Mouse (Mus musculus) CH12.LX (cell line): ENCODE data around the gene Sycp2l. TPM values are rescaled to one million over a fixed set of nuclear protein-coding genes. Genes with fewer than 3 reads are reported as not detected.

ENCODE experiments used
- DNase-seq: peaks from one replicate; pipeline ENCODE4 v3.0.0-alpha.2; 2013; ENCODE audit errors: extremely low read depth
- H3K27ac ChIP-seq: 2 replicates; pipeline ENCODE4 v1.5.1; 2012; ENCODE audit warnings: low read depth, mild to moderate bottlenecking, control low read depth, moderate library complexity; ENCODE audit not compliant: insufficient read depth
- H3K27me3 ChIP-seq: replicated peaks from 2 replicates; pipeline ENCODE3; 2012; ENCODE audit warnings: inconsistent platforms
- H3K36me3 ChIP-seq, 2 experiments: replicated peaks in 1 of 2; 2 replicates each; pipeline versions ENCODE3 to v1.6.1; 2012; ENCODE audit warnings: inconsistent platforms in 1 of 2, low read length in 1 of 2, mild to moderate bottlenecking in 1 of 2, mixed read lengths in 1 of 2, moderate library complexity in 1 of 2; ENCODE audit not compliant: control insufficient read depth in 1 of 2, insufficient read depth in 1 of 2
- H3K4me1 ChIP-seq, 2 experiments: 2 replicates each; pipeline ENCODE4 v1.6.1; 2012; ENCODE audit warnings: inconsistent platforms in 1 of 2, moderate library complexity in 1 of 2; ENCODE audit not compliant: insufficient read depth in 2 of 2, control insufficient read depth in 1 of 2
- H3K4me2 ChIP-seq: 2 replicates; pipeline ENCODE4 v1.6.1; 2012; ENCODE audit warnings: low read depth, mild to moderate bottlenecking, control low read depth; ENCODE audit not compliant: poor library complexity, insufficient read depth, severe bottlenecking
- H3K4me3 ChIP-seq, 3 experiments: fragments of 150-350 bp in 1 of 3; sonication (generic) in 1 of 3; replicated peaks in 1 of 3; 2 replicates each; pipeline versions ENCODE3 to v1.5.1; 2011 to 2012; ENCODE audit warnings: low read depth in 2 of 3, low read length in 2 of 3, mild to moderate bottlenecking in 2 of 3, moderate library complexity in 2 of 3, control low read depth in 1 of 3, improper control_type of control experiment in 1 of 3, inconsistent platforms in 1 of 3, mixed read lengths in 1 of 3; ENCODE audit not compliant: poor library complexity in 1 of 3
- H3K79me2 ChIP-seq: replicated peaks from 2 replicates; pipeline ENCODE4 v1.6.1; 2012; ENCODE audit warnings: mild to moderate bottlenecking, moderate library complexity; ENCODE audit not compliant: control insufficient read depth, poor library complexity, insufficient read depth, severe bottlenecking; ENCODE audit errors: extremely low read depth
- H3K9ac ChIP-seq: 2 replicates; pipeline ENCODE4 v1.6.1; 2012; ENCODE audit warnings: low read depth, mild to moderate bottlenecking, control low read depth, moderate library complexity; ENCODE audit not compliant: insufficient read depth
- H3K9me3 ChIP-seq: replicated peaks from 2 replicates; pipeline ENCODE3; 2012; ENCODE audit warnings: low read length, inconsistent platforms, mixed read lengths
- BHLHE40 ChIP-seq: IDR thresholded peaks from 2 replicates; pipeline ENCODE4 v1.6.1; 2011; ENCODE audit warnings: mild to moderate bottlenecking, low read depth, low read length, improper control_type of control experiment
- CHD1 ChIP-seq: IDR thresholded peaks from 2 replicates; pipeline ENCODE4 v1.6.1; 2012; ENCODE audit warnings: low read depth, low read length, improper control_type of control experiment, inconsistent platforms
- CTCF ChIP-seq, 2 experiments: IDR thresholded peaks in 1 of 2; conservative IDR thresholded peaks in 1 of 2; 2 replicates each; pipeline ENCODE4 v1.5.1; 2011 to 2012; ENCODE audit warnings: low read depth in 2 of 2, low read length in 2 of 2, improper control_type of control experiment in 1 of 2, inconsistent platforms in 1 of 2, mild to moderate bottlenecking in 1 of 2, moderate library complexity in 1 of 2
- E2F4 ChIP-seq: IDR thresholded peaks from 2 replicates; pipeline ENCODE4 v1.6.1; 2011; ENCODE audit warnings: low read depth, low read length, improper control_type of control experiment; ENCODE audit not compliant: insufficient replicate concordance
- ELF1 ChIP-seq: IDR thresholded peaks from 2 replicates; pipeline ENCODE4 v1.6.1; 2014; ENCODE audit warnings: low read depth, mild to moderate bottlenecking, inconsistent platforms, low read length, improper control_type of control experiment
- EP300 ChIP-seq: IDR thresholded peaks from 2 replicates; pipeline ENCODE4 v1.6.1; 2011; ENCODE audit warnings: low read length, improper control_type of control experiment
- ETS1 ChIP-seq: conservative IDR thresholded peaks from 2 replicates; pipeline ENCODE4 v1.6.1; 2012; ENCODE audit warnings: low read depth, mild to moderate bottlenecking, inconsistent platforms, low read length, improper control_type of control experiment, moderate library complexity
- HCFC1 ChIP-seq: IDR thresholded peaks from 2 replicates; pipeline ENCODE4 v1.6.1; 2012; ENCODE audit warnings: low read depth, mild to moderate bottlenecking, inconsistent platforms, low read length, improper control_type of control experiment
- IRF4 ChIP-seq: IDR thresholded peaks from 2 replicates; pipeline ENCODE4 v1.6.1; 2014; ENCODE audit warnings: low read depth, mild to moderate bottlenecking, inconsistent platforms, low read length, improper control_type of control experiment
- JUN ChIP-seq: IDR thresholded peaks from 2 replicates; pipeline ENCODE4 v1.6.1; 2011; ENCODE audit warnings: low read depth, mild to moderate bottlenecking, low read length, improper control_type of control experiment, moderate library complexity; ENCODE audit not compliant: insufficient read depth
- KAT2A ChIP-seq: IDR thresholded peaks from 2 replicates; pipeline ENCODE4 v1.6.1; 2012; ENCODE audit warnings: low read length, improper control_type of control experiment, inconsistent platforms; ENCODE audit not compliant: insufficient replicate concordance
- MXI1 ChIP-seq: IDR thresholded peaks from 2 replicates; pipeline ENCODE4 v1.6.1; 2011; ENCODE audit warnings: mild to moderate bottlenecking, low read depth, low read length, improper control_type of control experiment
- MYC ChIP-seq: IDR thresholded peaks from 2 replicates; pipeline ENCODE4 v1.6.1; 2011; ENCODE audit warnings: low read depth, mild to moderate bottlenecking, improper control_type of control experiment, low read length
- NRF1 ChIP-seq: IDR thresholded peaks from 2 replicates; pipeline ENCODE4 v1.6.1; 2014; ENCODE audit warnings: low read depth, mild to moderate bottlenecking, inconsistent platforms, low read length, improper control_type of control experiment, moderate library complexity
- PAX5 ChIP-seq: IDR thresholded peaks from 2 replicates; pipeline ENCODE4 v1.6.1; 2012; ENCODE audit warnings: low read length, inconsistent platforms, mixed read lengths
- POLR2A ChIP-seq: IDR thresholded peaks from 2 replicates; pipeline ENCODE4 v1.6.1; 2011; ENCODE audit warnings: low read depth, mild to moderate bottlenecking, improper control_type of control experiment, low read length
- POLR2AphosphoS2 ChIP-seq: IDR thresholded peaks from 2 replicates; pipeline ENCODE4 v1.6.1; 2011; ENCODE audit warnings: low read depth, low read length, improper control_type of control experiment
- RAD21 ChIP-seq: IDR thresholded peaks from 2 replicates; pipeline ENCODE4 v1.6.1; 2011; ENCODE audit warnings: low read depth, mild to moderate bottlenecking, low read length, improper control_type of control experiment, moderate library complexity
- SIN3A ChIP-seq: IDR thresholded peaks from 2 replicates; pipeline ENCODE4 v1.6.1; 2012; ENCODE audit warnings: low read length, improper control_type of control experiment, inconsistent platforms
- TBP ChIP-seq: conservative IDR thresholded peaks from 2 replicates; pipeline ENCODE4 v1.6.1; 2011; ENCODE audit warnings: low read depth, low read length, improper control_type of control experiment
- TCF12 ChIP-seq: IDR thresholded peaks from 2 replicates; pipeline ENCODE4 v1.6.1; 2014; ENCODE audit warnings: low read depth, mild to moderate bottlenecking, inconsistent platforms, low read length, improper control_type of control experiment
- UBTF ChIP-seq: IDR thresholded peaks from 2 replicates; pipeline ENCODE4 v1.6.1; 2012; ENCODE audit warnings: low read depth, mild to moderate bottlenecking, inconsistent platforms, low read length, improper control_type of control experiment, moderate library complexity
- USF2 ChIP-seq: conservative IDR thresholded peaks from 2 replicates; pipeline ENCODE4 v1.6.1; 2011; ENCODE audit warnings: low read depth, low read length, improper control_type of control experiment
- ZKSCAN1 ChIP-seq: IDR thresholded peaks from 2 replicates; pipeline ENCODE4 v1.6.1; 2012; ENCODE audit warnings: low read depth, inconsistent platforms, low read length, improper control_type of control experiment, borderline replicate concordance
- ZMIZ1 ChIP-seq: IDR thresholded peaks from 2 replicates; pipeline ENCODE4 v1.6.1; 2012; ENCODE audit warnings: low read depth, mild to moderate bottlenecking, inconsistent platforms, low read length, improper control_type of control experiment
- dilution Hi-C: fragments of 300-500 bp; cut with MboI; formaldehyde crosslinking; loops from 2 replicates; pipeline ENCODE4 v1.14.3; 2020; ENCODE audit warnings: low sequenced_read_pairs; ENCODE audit not compliant: extremely low pct_unique_long_range_greater_than_20kb, extremely low pct_ligation_motif_present
- in situ Hi-C: fragments of 300-500 bp; cut with MboI; formaldehyde crosslinking; loops from 3 replicates; pipeline ENCODE4 v1.14.3; 2019; ENCODE audit warnings: low sequenced_read_pairs, low pct_ligation_motif_present, low pct_unique_long_range_greater_than_20kb, mixed read lengths
- polyA plus RNA-seq: library from polyadenylated mRNA; unstranded; fragments of >175 nt; gene quantifications from 2 replicates; pipeline ENCODE4 v1.2.1, GENCODE M21; 2012; ENCODE audit warnings: low read depth; ENCODE audit not compliant: insufficient read length
- total RNA-seq, 2 experiments: library from RNA; depleted of rRNA; stranded (reverse); fragments of 300-350 nt in 1 of 2; fragments of >200 nt in 1 of 2; gene quantifications; 2 replicates each; pipeline ENCODE4 v1.2.3; 2012 to 2014

Sycp2l gene
- total and polyA plus RNA-seq, 3 experiments: 0.21 to 1.3 (median 0.36) TPM

DNA sequence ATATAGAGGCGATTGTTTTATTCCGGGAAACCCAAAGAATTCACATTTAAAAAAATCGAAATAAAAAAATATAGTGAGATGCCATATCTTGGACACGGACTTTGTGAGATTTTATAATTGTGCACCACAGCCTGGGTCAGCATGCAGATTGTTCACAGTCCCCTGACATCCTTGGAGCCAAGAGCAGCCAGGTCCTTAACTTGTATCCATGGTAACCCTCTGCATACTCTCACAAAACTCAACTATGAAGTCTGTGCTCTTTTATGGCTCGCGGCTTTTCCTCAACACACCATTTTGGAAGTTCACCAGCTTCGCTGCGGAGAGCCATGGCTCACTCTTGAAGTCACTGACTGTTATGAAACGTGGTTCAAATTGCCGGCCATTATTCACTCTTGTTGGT, 19.9 kb upstream of the Sycp2l start:
- in situ Hi-C loops (no loop called here), dilution Hi-C loops (no loop called here)
- no peak overlapping the region for H3K4me3 ChIP-seq
- H3K4me2 ChIP-seq: no peak overlapping the region
- no peaks in the 10 kb centered on the region for H3K9me3 ChIP-seq
- no peak for TF ChIP-seq ELF1
- TF ChIP-seq RAD21: no peak
- TF ChIP-seq EP300: no peak
- TF ChIP-seq HCFC1: no peak
- TF ChIP-seq TBP: no peak
- TF ChIP-seq NRF1: no peak
- TF ChIP-seq ZKSCAN1: no peak
- TF ChIP-seq POLR2AphosphoS2: no peak
- TF ChIP-seq UBTF: no peak
- no peak for TF ChIP-seq MXI1
- TF ChIP-seq PAX5: no peak
- TF ChIP-seq ETS1: no peak
- no peak for TF ChIP-seq TCF12
- no peak for TF ChIP-seq SIN3A
- no peak for TF ChIP-seq JUN
- no peak for TF ChIP-seq E2F4
- TF ChIP-seq MYC: no peak
- TF ChIP-seq ZMIZ1: no peak
- no peak for TF ChIP-seq CHD1
- TF ChIP-seq IRF4: no peak
- H3K79me2 ChIP-seq: no peaks in the 10 kb centered on the region
- no peaks in the 10 kb centered on the region for H3K36me3 ChIP-seq
- H3K27me3 ChIP-seq: peaks cover 2% of the 10 kb centered on the region
- no peak overlapping the region for H3K9ac ChIP-seq
- peaks cover 3 to 13% of the 10 kb centered on the region in 2 experiments; a peak in 2 of 4 replicates for H3K4me1 ChIP-seq
- no peak overlapping the region for H3K27ac ChIP-seq
- DNase-seq: no peak

DNA sequence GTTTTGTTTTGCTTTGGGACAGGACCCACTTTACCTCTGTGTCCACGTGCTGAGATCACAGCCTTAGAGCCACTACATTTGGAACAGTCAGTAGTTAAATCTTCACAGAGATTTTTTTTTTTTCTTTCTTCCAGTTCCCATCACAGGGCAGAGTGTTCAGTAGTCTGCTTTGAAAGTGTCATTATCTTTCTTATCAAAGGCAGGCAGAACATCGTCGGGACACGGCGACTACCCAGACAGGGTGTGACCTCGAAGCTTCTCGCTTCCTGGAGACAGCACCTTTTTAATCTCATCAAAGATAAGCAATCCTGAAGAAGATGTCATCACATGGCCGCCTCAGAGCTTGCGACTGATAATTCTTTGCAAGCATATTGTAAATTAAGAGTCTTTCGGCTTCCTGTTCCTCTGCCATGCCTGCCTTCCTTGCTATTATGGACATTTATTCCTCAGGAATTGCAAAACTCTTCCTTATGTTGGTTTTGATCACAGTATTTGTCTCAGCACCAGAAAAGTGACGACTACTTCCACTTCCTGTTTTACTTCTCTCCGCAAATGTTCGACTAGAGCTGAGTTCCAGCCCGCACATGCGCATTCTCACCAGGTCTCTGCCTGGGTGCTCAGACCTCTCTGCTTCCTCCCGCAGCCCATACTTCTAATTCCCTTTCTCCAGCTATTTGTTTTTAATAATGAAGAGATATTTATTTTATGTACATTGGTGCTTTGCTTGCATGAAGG, 16.6 kb upstream of the Sycp2l start:
- Histone ChIP-seq H3K27ac (no peak overlapping the region), H3K36me3 (peaks cover 0 to 6% of the 10 kb centered on the region in 2 experiments), H3K4me2 (no peak overlapping the region), H3K79me2 (no peaks in the 10 kb centered on the region), H3K9me3 (no peaks in the 10 kb centered on the region), H3K9ac (no peak overlapping the region), H3K4me1 (peaks cover 0 to 21% of the 10 kb centered on the region in 2 experiments; a peak in 2 of 4 replicates), H3K27me3 (peaks cover 2% of the 10 kb centered on the region), H3K4me3 (no peak overlapping the region)
- in situ Hi-C loops (no loop called here), dilution Hi-C loops (no loop called here)
- DNase-seq: peak; percentile 18
- TF ChIP-seq KAT2A (no peak), CTCF (conservative IDR thresholded peaks at IDR 0.05 in 1 of 2, IDR thresholded peaks at IDR 0.05 in 1 of 2; ENCODE audit: low read depth in 2 of 2, low read length in 2 of 2) (no peak), UBTF (no peak), POLR2A (peak; percentile 39; the same call in 1 of the 2 replicates), PAX5 (no peak), CHD1 (no peak), USF2 (no peak), BHLHE40 (no peak), NRF1 (peak; percentile 80), ELF1 (peak; percentile 57), IRF4 (peak; percentile 31; the same call in 1 of the 2 replicates)
